In the genomic region with DNA sequence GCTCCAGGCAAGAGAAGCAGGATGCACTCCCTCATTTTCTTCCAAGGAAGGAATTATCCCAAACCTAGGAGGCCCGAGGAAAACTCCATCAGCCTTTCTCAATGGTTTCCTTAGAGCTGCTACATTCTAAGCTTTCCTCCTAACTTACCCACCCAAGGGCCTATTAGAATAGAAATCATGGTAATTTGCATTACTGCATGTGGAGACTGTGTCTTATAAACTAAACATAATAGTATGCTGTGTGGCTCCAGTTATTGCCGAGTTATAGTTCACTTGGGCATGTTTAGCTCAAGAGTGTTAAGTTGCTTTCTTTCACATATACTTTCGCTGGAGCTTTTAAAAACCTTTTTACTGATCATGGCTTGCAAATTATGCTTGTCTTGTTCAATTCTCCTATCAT, we compare ENCODE assay signal across 24 mouse cellular contexts.
"Had no signal": no experiment of that assay in that cellular context is flagged by ENCODE, and none has a peak within 500 bp of the region (broad histone marks: within the 10 kb centered on the region; RNA-seq: fewer than 3 reads in every experiment).

No protein-coding gene starts in this region.

- H3K9ac ChIP-seq: limb, embryonic 12.5 days; liver, embryonic 12.5 days; liver, embryonic 15.5 days; lung, embryonic 15.5 days; neural tube, embryonic 13.5 days had no signal

- H3K4me2 ChIP-seq: limb, embryonic 12.5 days; liver, embryonic 12.5 days; liver, embryonic 15.5 days; lung, embryonic 15.5 days; midbrain, embryonic 11.5 days; neural tube, embryonic 13.5 days had no signal

- H3K36me3 ChIP-seq: limb, embryonic 12.5 days; liver, embryonic 12.5 days; liver, embryonic 15.5 days; lung, embryonic 15.5 days; neural tube, embryonic 13.5 days had no signal

- H3K4me1 ChIP-seq: liver, embryonic 12.5 days; liver, embryonic 15.5 days; lung, embryonic 15.5 days; megakaryocyte, embryonic 14.5 days; neural tube, embryonic 13.5 days had no signal

- H3K27me3 ChIP-seq: limb, embryonic 12.5 days; liver, embryonic 12.5 days; liver, embryonic 15.5 days; lung, embryonic 15.5 days; megakaryocyte, embryonic 14.5 days; neural tube, embryonic 13.5 days had no signal

- H3K9me3 ChIP-seq: limb, embryonic 12.5 days; liver, embryonic 12.5 days; liver, embryonic 15.5 days; lung, embryonic 15.5 days; megakaryocyte, embryonic 14.5 days; neural tube, embryonic 13.5 days had no signal

- H3K27ac ChIP-seq: kidney, postnatal 0 days; layer of hippocampus, adult 2 months; limb, embryonic 12.5 days; liver, embryonic 12.5 days; liver, embryonic 15.5 days; lung, embryonic 15.5 days; neural tube, embryonic 13.5 days; stomach, postnatal 0 days had no signal

- DNase-seq: kidney, adult 2 months; kidney, postnatal 25 days; layer of hippocampus, adult 9-11 months; liver; lung, adult 18-20 months; lung, postnatal 10 days; lung, postnatal 36 days; midbrain, embryonic 14.5 days; right cerebral cortex, adult 18-20 months; right cerebral cortex, postnatal 14 days; right cerebral cortex, postnatal 4 days; thymus, adult 2 months; thymus, postnatal 14 days had no signal

- ATAC-seq: intestine, postnatal 0 days; liver, embryonic 12.5 days had no signal

- H3K4me3 ChIP-seq: layer of hippocampus, adult 2 months; limb, embryonic 12.5 days; liver, embryonic 12.5 days; liver, embryonic 15.5 days; lung, embryonic 15.5 days; megakaryocyte, embryonic 14.5 days; neural tube, embryonic 13.5 days had no signal
